Mouse (Mus musculus) liver, adult 2 months (tissue): ENCODE measurements at regions not wholly inside any gene's neighbourhood (a gene's known extent, or its start where the extent isn't known, plus 50 kb on each side); places are given as distances from the start of the nearest gene placed in this dataset.

Source experiments
- CTCF ChIP-seq: fragments of 200-500 bp; IDR thresholded peaks from 2 replicates; pipeline ENCODE4 v1.5.1; 2011; ENCODE audit warnings: low read depth, low read length, control low read depth
- POLR2A ChIP-seq: fragments of 200-500 bp; IDR thresholded peaks from 2 replicates; pipeline ENCODE4 v1.6.1; 2011; ENCODE audit warnings: low read length, control low read depth; ENCODE audit not compliant: insufficient read depth; ENCODE audit errors: extremely low read depth

- TF ChIP-seq POLR2A, result no peak
- no peak for TF ChIP-seq CTCF
Observed at GRCm38 (mm10) chr2:64536032-64536431, 438.2 kb upstream of the Fign start.
